8 mouse cellular contexts compared by ENCODE assay signal in the genomic region with DNA sequence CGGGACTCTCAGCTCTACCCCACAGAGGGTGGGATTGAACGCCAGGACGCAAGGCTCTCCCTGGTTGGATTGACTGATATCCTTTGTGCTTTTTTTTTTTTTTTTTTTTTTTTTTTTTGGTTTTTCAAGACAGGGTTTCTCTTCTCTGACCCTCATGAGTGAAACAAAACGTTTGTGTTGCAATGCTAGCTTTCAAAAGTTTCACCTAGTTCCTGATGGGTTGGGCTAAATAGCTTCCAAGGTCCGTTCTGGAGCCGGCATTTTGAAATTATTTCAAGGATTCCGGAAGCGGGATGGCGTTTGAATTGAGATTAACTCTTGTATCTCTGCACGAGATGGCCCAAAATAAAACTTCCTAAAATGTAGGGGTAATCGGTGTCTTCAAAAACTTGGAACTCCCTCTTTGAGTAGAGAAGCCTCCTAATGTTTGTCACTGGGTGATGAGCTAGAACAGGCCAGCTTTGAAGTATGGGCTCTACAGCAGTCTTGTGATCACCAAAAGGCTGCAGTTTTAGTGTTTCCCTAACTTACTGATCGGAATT. TPM values are rescaled to one million over a fixed set of nuclear protein-coding genes. Genes with fewer than 3 reads are reported as not detected.
A peak's percentile ranks its signal among the peaks of the same experiment; 100 is the strongest.
DNase-seq lines count a peak whose midpoint lies in the region; ATAC-seq and TF ChIP-seq lines count a peak whose summit lies in the region.

No protein-coding gene starts in this region.

- H3K27ac ChIP-seq in lung, embryonic 14.5 days (ENCODE audit: low read depth) = peak overlapping the region; percentile 28; the same call in 1 of the 2 replicates
- 0 out of 2 replicates have a peak overlapping the region, but pooled peaks have one; percentile 93 for H3K27ac ChIP-seq in embryonic facial prominence, embryonic 14.5 days (replicated peaks; ENCODE audit: low read depth, low read length)
- peak overlapping the region; percentile 61; the same call in 1 of the 2 replicates for H3K27ac ChIP-seq in intestine, embryonic 16.5 days (ENCODE audit: low read length)
- no peak overlapping the region for H3K27ac ChIP-seq in neural tube, embryonic 13.5 days (replicated peaks)

- ATAC-seq in lung, embryonic 14.5 days (ENCODE audit: insufficient read depth) = no peak
- ATAC-seq in embryonic facial prominence, embryonic 14.5 days (ENCODE audit: low read depth) = no peak
- ATAC-seq in intestine, embryonic 16.5 days = no peak
- no peak for ATAC-seq in neural tube, embryonic 13.5 days (ENCODE audit: low read depth)

- 18% methylated on average over 12 of the region's 12 CpGs for WGBS in lung, embryonic 14.5 days
- WGBS in embryonic facial prominence, embryonic 14.5 days = 43% methylated on average over 12 of the region's 12 CpGs
- 26% methylated on average over 12 of the region's 12 CpGs for WGBS in intestine, embryonic 16.5 days
- WGBS in neural tube, embryonic 13.5 days = 58% methylated on average over 12 of the region's 12 CpGs

- peak; percentile 54 for DNase-seq in lung, embryonic 14.5 days
- no peak for DNase-seq in lung, postnatal 4 days
- DNase-seq in embryonic facial prominence, embryonic 14.5 days (ENCODE audit: low spot score) = no peak
- no peak for DNase-seq in embryo, embryonic 10.5 days (ENCODE audit: low spot score)
- DNase-seq in layer of hippocampus, adult 9-10 months (ENCODE audit: low spot score) = no peak
- no peak for DNase-seq in cerebellum, adult 9-10 months

- H3K9ac ChIP-seq in lung, embryonic 14.5 days = peak overlapping the region; percentile 92
- H3K9ac ChIP-seq in embryonic facial prominence, embryonic 14.5 days (ENCODE audit: low read depth, low read length) = peak overlapping the region; percentile 95
- peak overlapping the region; percentile 42 for H3K9ac ChIP-seq in intestine, embryonic 16.5 days (ENCODE audit: low read depth, low read length)
- H3K9ac ChIP-seq in neural tube, embryonic 13.5 days = peak overlapping the region; percentile 91; the same call in 1 of the 2 replicates

- no peaks in the 10 kb centered on the region for H3K36me3 ChIP-seq in lung, embryonic 14.5 days (ENCODE audit: insufficient read depth)
- no peaks in the 10 kb centered on the region for H3K36me3 ChIP-seq in embryonic facial prominence, embryonic 14.5 days (ENCODE audit: control insufficient read depth, insufficient read depth, low read length)
- H3K36me3 ChIP-seq in intestine, embryonic 16.5 days (ENCODE audit: control insufficient read depth, insufficient read depth, low read length) = no peaks in the 10 kb centered on the region
- H3K36me3 ChIP-seq in neural tube, embryonic 13.5 days = no peaks in the 10 kb centered on the region

- peak overlapping the region; percentile 90 for H3K4me3 ChIP-seq in lung, embryonic 14.5 days (ENCODE audit: low read depth, low read length)
- peak overlapping the region; percentile 88 for H3K4me3 ChIP-seq in embryonic facial prominence, embryonic 14.5 days (ENCODE audit: low read depth, low read length)
- H3K4me3 ChIP-seq in intestine, embryonic 16.5 days (ENCODE audit: low read length) = peak overlapping the region; percentile 94
- H3K4me3 ChIP-seq in neural tube, embryonic 13.5 days = peak overlapping the region; percentile 92

- H3K4me2 ChIP-seq in lung, embryonic 14.5 days = peak overlapping the region; percentile 79
- H3K4me2 ChIP-seq in embryonic facial prominence, embryonic 14.5 days (ENCODE audit: low read depth, low read length) = peak overlapping the region; percentile 76
- H3K4me2 ChIP-seq in intestine, embryonic 16.5 days (ENCODE audit: low read depth, low read length) = peak overlapping the region; percentile 83
- peak overlapping the region; percentile 66 for H3K4me2 ChIP-seq in neural tube, embryonic 13.5 days

- no peaks in the 10 kb centered on the region for H3K27me3 ChIP-seq in lung, embryonic 14.5 days (ENCODE audit: insufficient read depth, low read length)
- H3K27me3 ChIP-seq in embryonic facial prominence, embryonic 14.5 days (replicated peaks; ENCODE audit: control insufficient read depth, insufficient read depth, low read length) = no peaks in the 10 kb centered on the region
- no peaks in the 10 kb centered on the region for H3K27me3 ChIP-seq in intestine, embryonic 16.5 days (replicated peaks; ENCODE audit: control insufficient read depth, insufficient read depth, low read length)
- no peaks in the 10 kb centered on the region for H3K27me3 ChIP-seq in neural tube, embryonic 13.5 days

- H3K4me1 ChIP-seq in lung, embryonic 14.5 days (ENCODE audit: insufficient read depth) = peaks cover 22% of the 10 kb centered on the region
- peaks cover 21% of the 10 kb centered on the region for H3K4me1 ChIP-seq in embryonic facial prominence, embryonic 14.5 days (ENCODE audit: control insufficient read depth, insufficient read depth, low read length)
- peaks cover 26% of the 10 kb centered on the region for H3K4me1 ChIP-seq in intestine, embryonic 16.5 days (ENCODE audit: control insufficient read depth, insufficient read depth, low read length)
- H3K4me1 ChIP-seq in neural tube, embryonic 13.5 days (replicated peaks) = peaks cover 47% of the 10 kb centered on the region

- TF ChIP-seq CTCF in lung, embryonic 14.5 days (IDR thresholded peaks at IDR 0.05; ENCODE audit: low read depth) = no peak

- H3K9me3 ChIP-seq in lung, embryonic 14.5 days (ENCODE audit: low read depth, low read length) = no peaks in the 10 kb centered on the region
- H3K9me3 ChIP-seq in embryonic facial prominence, embryonic 14.5 days (ENCODE audit: control insufficient read depth, low read length) = no peaks in the 10 kb centered on the region
- H3K9me3 ChIP-seq in intestine, embryonic 16.5 days (ENCODE audit: control insufficient read depth, low read length) = no peaks in the 10 kb centered on the region
- H3K9me3 ChIP-seq in neural tube, embryonic 13.5 days = no peaks in the 10 kb centered on the region

RNA-seq across cellular contexts. Expression of a gene that starts 2.1 kb away (rescaled TPM):
- 38.6 and 42.1 TPM in 2 replicates for polyA plus RNA-seq in lung, embryonic 14.5 days (2014; fragmentation: Nextera tagmentation; extraction: Ambion mirVana)
- 26.6 and 29.7 TPM in 2 replicates for polyA plus RNA-seq in embryonic facial prominence, embryonic 14.5 days (2014; fragmentation: Nextera tagmentation; extraction: Ambion mirVana)
- 19.7 and 44.7 TPM in 2 replicates for polyA plus RNA-seq in intestine, embryonic 16.5 days (2015; fragmentation: Nextera tagmentation; extraction: Ambion mirVana)
- polyA plus RNA-seq in neural tube, embryonic 13.5 days (2015; fragmentation: Nextera tagmentation; extraction: Ambion mirVana) = 28.4 and 34.4 TPM in 2 replicates

Comparison
In these comparisons a context has a peak if more than half of its experiments do, and no peak if none do; other contexts are left out.
1. H3K9ac ChIP-seq: peak in every context shown above with its lines; median percentile 95 in embryonic facial prominence, embryonic 14.5 days; 92 in lung, embryonic 14.5 days; 91 in neural tube, embryonic 13.5 days; 42 in intestine, embryonic 16.5 days.